Mouse (Mus musculus) granulocyte monocyte progenitor cell, adult 5-6 weeks (primary cell): ENCODE data around the gene Rsph1. TPM values are rescaled to one million over a fixed set of nuclear protein-coding genes. Genes with fewer than 3 reads are reported as not detected.

Experiments
- ATAC-seq: replicated peaks from 2 replicates; pipeline ENCODE4 v1.8.0; 2016; ENCODE audit warnings: mild to moderate bottlenecking, moderate TSS enrichment, inconsistent platforms; ENCODE audit not compliant: poor library complexity, severe bottlenecking
- total RNA-seq, 2 experiments: library from RNA; stranded (forward) in 1 of 2; stranded (reverse) in 1 of 2; fragments of 200-712, 200-1000 nt in 1 of 2; fragments of >200 nt in 1 of 2; fragmentation: Nextera tagmentation in 1 of 2; gene quantifications; 2 replicates each; pipeline ENCODE4 v1.2.3; 2014 to 2017

The Rsph1 gene
- total RNA-seq, 2 experiments from 2014 or later = 0.88 TPM; not detected in 1

- ATAC-seq = peak; percentile 82
Measured at GRCm38 (mm10) chr17:31304895-31305775, 28.0 kb upstream of the Rsph1 start.

- no peak for ATAC-seq
Measured at GRCm38 (mm10) chr17:31303401-31303800, 26.2 kb upstream of the Rsph1 start.

- ATAC-seq = no peak
Measured at GRCm38 (mm10) chr17:31300736-31301135, 23.6 kb upstream of the Rsph1 start.

GRCm38 (mm10) chr17:31299981-31300380, 22.8 kb upstream of the Rsph1 start:
- no peak for ATAC-seq

GRCm38 (mm10) chr17:31298419-31299209, 21.4 kb upstream of the Rsph1 start:
- no peak for ATAC-seq

- no peak for ATAC-seq
Measured at GRCm38 (mm10) chr17:31297521-31297939, 20.3 kb upstream of the Rsph1 start.

- peak; percentile 78 for ATAC-seq
Measured at GRCm38 (mm10) chr17:31295892-31296781, 19.0 kb upstream of the Rsph1 start.

- peak; percentile 61 for ATAC-seq
Measured at GRCm38 (mm10) chr17:31295215-31295891, 18.2 kb upstream of the Rsph1 start.

- no peak; the same call in 1 of the 2 replicates for ATAC-seq
Measured at GRCm38 (mm10) chr17:31294363-31295214, 17.4 kb upstream of the Rsph1 start.

GRCm38 (mm10) chr17:31290859-31291258, 13.7 kb upstream of the Rsph1 start:
- peak; percentile 82 for ATAC-seq

GRCm38 (mm10) chr17:31290311-31290710, 13.1 kb upstream of the Rsph1 start:
- ATAC-seq = no peak

GRCm38 (mm10) chr17:31288999-31289726, 12.0 kb upstream of the Rsph1 start:
- no peak for ATAC-seq

- ATAC-seq = no peak
Measured at GRCm38 (mm10) chr17:31287216-31287615, 10.0 kb upstream of the Rsph1 start.

GRCm38 (mm10) chr17:31286492-31286891, 9.3 kb upstream of the Rsph1 start, which contains the start of gene Slc37a1:
Slc37a1 (plus strand) TSS chr17:31286792.
- no peak for ATAC-seq

- ATAC-seq = peak; percentile 69
Measured at GRCm38 (mm10) chr17:31285867-31286266, 8.7 kb upstream of the Rsph1 start.

- ATAC-seq = no peak
Measured at GRCm38 (mm10) chr17:31282687-31283053, 5.5 kb upstream of the Rsph1 start.

- peak; percentile 50 for ATAC-seq
Measured at GRCm38 (mm10) chr17:31281830-31282686, 4.9 kb upstream of the Rsph1 start.
